Mouse (Mus musculus): ENCODE results near the gene Gm10645. TPM values are rescaled to one million over a fixed set of nuclear protein-coding genes. Genes with fewer than 3 reads are reported as not detected.

Gm10645 gene
- polyA plus RNA-seq, 1 experiment from 2014 or later, result 1.3 TPM

- no peaks in the 10 kb centered on the region for H3K27me3 ChIP-seq (replicated peaks)
- ATAC-seq, result no peak
- H3K4me3 ChIP-seq (replicated peaks), result no peak overlapping the region
- WGBS, result 34% methylated on average over 6 of the region's 6 CpGs
- H3K4me2 ChIP-seq (replicated peaks), result no peak overlapping the region
- H3K27ac ChIP-seq, result no peak overlapping the region
- H3K9me3 ChIP-seq, result no peaks in the 10 kb centered on the region
- no peak overlapping the region for H3K9ac ChIP-seq
- no peaks in the 10 kb centered on the region for H3K36me3 ChIP-seq
- H3K4me1 ChIP-seq (replicated peaks), result peaks cover 13% of the 10 kb centered on the region; the same call in 1 of the 2 replicates
Measured at GRCm38 (mm10) chr8:83186376-83186775, 20.4 kb upstream of the Gm10645 start.

DNA sequence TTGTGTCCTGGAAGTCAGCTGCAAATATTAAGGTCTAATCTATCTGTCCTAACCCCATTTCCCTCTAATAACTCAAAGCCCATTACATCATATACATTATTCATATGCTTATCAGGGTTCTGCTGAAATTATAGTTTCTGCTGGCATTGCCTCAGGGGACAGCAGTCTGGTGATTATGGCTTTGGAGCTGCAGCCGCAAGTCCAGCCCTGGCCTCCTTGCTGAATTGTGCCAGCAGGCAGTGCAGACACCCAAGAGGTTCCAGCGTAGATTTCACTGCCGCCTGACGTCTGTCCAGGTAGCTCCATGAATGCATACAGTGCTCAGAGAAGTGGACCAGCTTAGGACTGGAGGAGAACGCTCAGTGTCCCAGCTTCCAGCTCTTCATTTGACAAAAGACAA, 16.8 kb upstream of the Gm10645 start:
- WGBS, result 53% methylated on average over 5 of the region's 5 CpGs
- peak; percentile 6; the same call in 1 of the 2 replicates for ATAC-seq
- H3K9ac ChIP-seq, result no peak overlapping the region

GRCm38 (mm10) chr8:83181851-83182482, 16.0 kb upstream of the Gm10645 start:
- Histone ChIP-seq H3K9ac (no peak overlapping the region), H3K4me1 (replicated peaks) (peaks cover 20% of the 10 kb centered on the region), H3K36me3 (no peaks in the 10 kb centered on the region), H3K27ac (no peak overlapping the region), H3K4me3 (replicated peaks) (no peak overlapping the region), H3K4me2 (replicated peaks) (no peak overlapping the region), H3K27me3 (replicated peaks) (no peaks in the 10 kb centered on the region), H3K9me3 (no peaks in the 10 kb centered on the region)
- WGBS, result 34% methylated on average over 6 of the region's 6 CpGs
- no peak for ATAC-seq

More for the DNA sequence above, 16.8 kb upstream of the Gm10645 start:
- H3K4me2 ChIP-seq (replicated peaks), result no peak overlapping the region
- H3K27me3 ChIP-seq (replicated peaks), result no peaks in the 10 kb centered on the region
- H3K4me3 ChIP-seq (replicated peaks), result no peak overlapping the region
- H3K9me3 ChIP-seq, result no peaks in the 10 kb centered on the region
- peak overlapping the region; percentile 63 for H3K27ac ChIP-seq
- peaks cover 18% of the 10 kb centered on the region for H3K4me1 ChIP-seq (replicated peaks)
- H3K36me3 ChIP-seq, result no peaks in the 10 kb centered on the region

- no peak overlapping the region for H3K9ac ChIP-seq
- peak overlapping the region; percentile 25; the same call in 1 of the 2 replicates for H3K27ac ChIP-seq
- H3K27me3 ChIP-seq (replicated peaks), result no peaks in the 10 kb centered on the region
- ATAC-seq, result peak; percentile 79
- H3K36me3 ChIP-seq, result no peaks in the 10 kb centered on the region
- H3K4me1 ChIP-seq (replicated peaks), result peaks cover 20% of the 10 kb centered on the region
- 10% methylated on average over 9 of the region's 9 CpGs for WGBS
- no peak overlapping the region for H3K4me3 ChIP-seq (replicated peaks)
- no peaks in the 10 kb centered on the region for H3K9me3 ChIP-seq
- peak overlapping the region; percentile 39 for H3K4me2 ChIP-seq (replicated peaks)
Measured at GRCm38 (mm10) chr8:83178228-83178742, 12.3 kb upstream of the Gm10645 start.

DNA sequence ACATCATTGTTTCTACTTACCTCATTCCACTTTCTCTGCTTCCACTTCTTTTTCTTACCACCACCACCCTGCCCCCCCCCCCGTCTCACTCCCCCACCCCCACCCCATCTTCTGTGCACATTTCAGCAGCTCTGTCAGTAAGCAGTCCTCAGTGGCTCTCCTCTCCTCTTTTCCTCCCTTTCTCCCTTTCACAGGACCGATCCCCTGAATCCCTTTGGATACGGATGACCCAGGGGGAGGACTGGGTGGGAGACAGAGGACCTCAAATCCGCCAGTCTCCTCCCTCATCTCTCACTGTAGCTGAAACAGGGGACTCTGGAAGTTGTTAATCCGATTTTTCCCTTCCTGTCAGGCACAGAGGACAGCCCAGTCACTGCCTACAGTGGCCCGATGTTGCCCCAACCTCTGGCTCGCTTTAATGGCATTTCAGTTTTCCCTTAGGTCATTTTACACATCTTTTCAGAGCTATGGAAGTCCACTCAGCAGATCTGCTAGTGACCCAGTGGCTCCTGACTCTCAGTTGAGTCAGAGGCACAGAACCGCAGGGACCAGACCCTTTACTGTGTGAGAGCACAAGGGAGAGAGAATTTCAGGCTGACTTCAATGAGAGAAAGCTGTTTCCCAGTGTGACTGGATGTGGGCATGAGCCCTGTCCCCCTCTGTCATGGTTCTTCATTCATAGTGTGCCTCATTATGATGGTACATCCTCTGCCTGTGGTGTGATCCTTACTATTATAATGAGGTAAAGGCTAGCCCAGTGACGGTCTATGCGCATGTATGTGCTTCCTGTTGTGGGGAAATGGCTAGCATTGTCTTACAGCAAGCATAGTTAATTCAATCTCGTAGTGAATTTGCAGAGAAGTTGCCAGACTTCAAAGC, 11.6 kb upstream of the Gm10645 start:
- no peaks in the 10 kb centered on the region for H3K9me3 ChIP-seq
- no peaks in the 10 kb centered on the region for H3K27me3 ChIP-seq (replicated peaks)
- no peak overlapping the region for H3K9ac ChIP-seq
- WGBS, result 32% methylated on average over 11 of the region's 11 CpGs
- peak overlapping the region; percentile 25 for H3K27ac ChIP-seq
- peak; percentile 18; the same call in 1 of the 2 replicates for ATAC-seq
- H3K36me3 ChIP-seq, result no peaks in the 10 kb centered on the region
- H3K4me1 ChIP-seq (replicated peaks), result peaks cover 16% of the 10 kb centered on the region
- H3K4me3 ChIP-seq (replicated peaks), result no peak overlapping the region
- H3K4me2 ChIP-seq (replicated peaks), result peak overlapping the region; percentile 39

DNA sequence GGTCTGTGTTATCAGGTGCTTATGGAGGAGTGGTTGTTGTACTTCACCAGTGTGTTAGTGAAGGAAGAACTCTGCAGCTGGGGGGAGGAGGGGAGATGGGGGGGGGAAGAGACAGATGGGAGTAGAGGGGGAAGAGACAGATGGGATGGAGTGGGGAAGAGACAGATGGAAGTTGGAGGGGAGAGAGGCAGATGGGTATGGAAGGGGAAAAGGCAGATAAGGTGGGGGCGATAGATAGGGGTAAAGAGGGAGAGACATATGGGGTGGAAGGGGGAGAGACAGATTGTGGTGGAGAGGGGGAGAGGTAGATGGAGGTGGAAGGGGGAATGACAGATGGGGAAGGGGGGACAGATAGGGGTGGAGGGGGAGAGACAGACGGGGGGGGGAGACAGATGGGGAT, 10.8 kb upstream of the Gm10645 start:
- H3K9ac ChIP-seq, result no peak overlapping the region
- no peaks in the 10 kb centered on the region for H3K27me3 ChIP-seq (replicated peaks)
- H3K4me1 ChIP-seq (replicated peaks), result peaks cover 12% of the 10 kb centered on the region
- H3K4me3 ChIP-seq (replicated peaks), result no peak overlapping the region
- WGBS, result 61% methylated on average over 2 of the region's 2 CpGs
- no peaks in the 10 kb centered on the region for H3K9me3 ChIP-seq
- H3K36me3 ChIP-seq, result no peaks in the 10 kb centered on the region
- no peak for ATAC-seq
- no peak overlapping the region for H3K27ac ChIP-seq
- no peak overlapping the region for H3K4me2 ChIP-seq (replicated peaks)

GRCm38 (mm10) chr8:83175680-83176079, 9.7 kb upstream of the Gm10645 start:
- H3K4me3 ChIP-seq (replicated peaks), result no peak overlapping the region
- ATAC-seq, result no peak
- no peaks in the 10 kb centered on the region for H3K9me3 ChIP-seq
- H3K27me3 ChIP-seq (replicated peaks), result no peaks in the 10 kb centered on the region
- H3K4me2 ChIP-seq (replicated peaks), result no peak overlapping the region
- no peaks in the 10 kb centered on the region for H3K36me3 ChIP-seq
- WGBS, result 73% methylated on average over 10 of the region's 10 CpGs
- no peak overlapping the region for H3K27ac ChIP-seq
- H3K4me1 ChIP-seq (replicated peaks), result peaks cover 9% of the 10 kb centered on the region
- H3K9ac ChIP-seq, result no peak overlapping the region

GRCm38 (mm10) chr8:83170894-83171293, 4.9 kb upstream of the Gm10645 start:
- Histone ChIP-seq H3K4me2 (replicated peaks) (no peak overlapping the region), H3K4me3 (replicated peaks) (no peak overlapping the region), H3K27me3 (replicated peaks) (no peaks in the 10 kb centered on the region), H3K4me1 (replicated peaks) (no peaks in the 10 kb centered on the region), H3K9me3 (no peaks in the 10 kb centered on the region), H3K36me3 (no peaks in the 10 kb centered on the region), H3K9ac (no peak overlapping the region), H3K27ac (no peak overlapping the region)
- WGBS, result 50% methylated on average over 6 of the region's 6 CpGs
- ATAC-seq, result no peak

DNA sequence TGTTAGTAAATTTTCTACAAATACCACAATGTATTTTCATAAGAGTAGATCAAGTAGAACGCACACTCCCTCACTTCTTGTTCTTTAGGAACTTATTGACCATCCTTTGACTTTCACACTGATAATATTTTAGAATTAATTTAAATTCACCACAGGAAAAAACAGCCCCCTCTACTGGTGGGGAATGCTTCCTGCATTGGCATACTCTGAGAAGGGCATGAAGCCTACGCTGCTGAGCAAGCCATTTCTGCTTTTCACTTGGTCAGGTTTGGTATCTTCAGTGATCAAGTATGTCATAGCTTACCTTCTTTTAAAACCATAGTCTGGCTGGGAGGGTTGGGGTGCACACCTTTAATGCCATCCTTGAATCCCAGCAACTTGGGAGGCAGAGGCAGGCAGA, 3.7 kb upstream of the Gm10645 start:
- H3K9ac ChIP-seq, result no peak overlapping the region
- H3K36me3 ChIP-seq, result no peaks in the 10 kb centered on the region
- H3K4me2 ChIP-seq (replicated peaks), result no peak overlapping the region
- ATAC-seq, result no peak
- no peak overlapping the region for H3K27ac ChIP-seq
- no peaks in the 10 kb centered on the region for H3K9me3 ChIP-seq
- 97% methylated on average over 2 of the region's 2 CpGs for WGBS
- H3K4me3 ChIP-seq (replicated peaks), result no peak overlapping the region
- H3K27me3 ChIP-seq (replicated peaks), result no peaks in the 10 kb centered on the region
- no peaks in the 10 kb centered on the region for H3K4me1 ChIP-seq (replicated peaks)

GRCm38 (mm10) chr8:83169127-83169526, 3.2 kb upstream of the Gm10645 start:
- H3K9ac ChIP-seq, result no peak overlapping the region
- no peaks in the 10 kb centered on the region for H3K4me1 ChIP-seq (replicated peaks)
- H3K27me3 ChIP-seq (replicated peaks), result no peaks in the 10 kb centered on the region
- no peak for ATAC-seq
- no peaks in the 10 kb centered on the region for H3K36me3 ChIP-seq
- no peak overlapping the region for H3K27ac ChIP-seq
- no peak overlapping the region for H3K4me3 ChIP-seq (replicated peaks)
- WGBS, result 83% methylated on average over 3 of the region's 3 CpGs
- H3K9me3 ChIP-seq, result no peaks in the 10 kb centered on the region
- no peak overlapping the region for H3K4me2 ChIP-seq (replicated peaks)

DNA sequence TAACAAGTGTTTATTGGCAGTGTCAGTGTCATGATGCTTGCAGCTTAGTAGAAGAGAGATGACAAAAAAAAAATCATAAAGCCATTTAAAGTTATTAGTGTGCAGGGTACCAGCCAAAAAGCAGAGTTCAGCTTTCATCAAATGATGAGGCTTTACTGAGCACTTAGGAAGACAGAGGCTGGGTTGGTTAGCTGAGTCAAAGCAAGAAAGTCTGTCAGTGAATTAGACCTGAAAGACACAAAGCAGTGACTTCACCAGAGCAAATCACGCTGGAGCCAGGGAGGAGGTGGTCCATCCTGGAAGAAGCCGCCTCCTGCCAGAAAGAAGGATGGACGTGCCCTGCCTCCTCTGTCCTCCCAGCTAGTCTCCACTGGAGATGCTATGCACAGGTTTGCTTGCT, 2.0 kb upstream of the Gm10645 start:
- Histone ChIP-seq H3K4me3 (replicated peaks) (no peak overlapping the region), H3K36me3 (no peaks in the 10 kb centered on the region), H3K4me1 (replicated peaks) (no peaks in the 10 kb centered on the region), H3K9ac (no peak overlapping the region), H3K9me3 (no peaks in the 10 kb centered on the region), H3K27ac (no peak overlapping the region), H3K4me2 (replicated peaks) (no peak overlapping the region), H3K27me3 (replicated peaks) (no peaks in the 10 kb centered on the region)
- no peak for ATAC-seq
- 62% methylated on average over 3 of the region's 3 CpGs for WGBS

- WGBS, result under 1% methylated on average over 63 of the region's 63 CpGs
- Histone ChIP-seq H3K36me3 (no peaks in the 10 kb centered on the region), H3K9me3 (no peaks in the 10 kb centered on the region), H3K27me3 (replicated peaks) (no peaks in the 10 kb centered on the region), H3K9ac (peak within 1 kb of the TSS; percentile 87), H3K4me1 (replicated peaks) (no peaks in the 10 kb centered on the region), H3K4me2 (replicated peaks) (peak within 1 kb of the TSS; percentile 89), H3K4me3 (replicated peaks) (peak within 1 kb of the TSS; percentile 75), H3K27ac (peak within 1 kb of the TSS; percentile 79)
- ATAC-seq, result peak; percentile 95
Measured at GRCm38 (mm10) chr8:83165235-83165930, 587 bp downstream of the Gm10645 start, which contains the start of gene Tbc1d9. Gene Tbc1d9 (plus strand): TSS chr8:83165352.
